Mouse (Mus musculus): Measurements from ENCODE around the gene Tent5b. TPM values are rescaled to one million over a fixed set of nuclear protein-coding genes. Genes with fewer than 3 reads are reported as not detected.

Tent5b gene
- polyA plus RNA-seq, 1 experiment = 10.9 TPM

- H3K4me3 ChIP-seq (ENCODE audit: low read depth, low read length) = no peak overlapping the region
- TF ChIP-seq EP300 (IDR thresholded peaks at IDR 0.05; ENCODE audit: insufficient read depth, low read depth, low read length) (no peak), CTCF (IDR thresholded peaks at IDR 0.05; ENCODE audit: low read depth, low read length) (no peak), POLR2A (IDR thresholded peaks at IDR 0.05; ENCODE audit: insufficient read depth, low read length) (no peak)
- H3K9ac ChIP-seq (ENCODE audit: low read depth, poor library complexity, severe bottlenecking) = no peak overlapping the region
- H3K36me3 ChIP-seq (ENCODE audit: control insufficient read depth, insufficient read depth, low read length, poor library complexity, severe bottlenecking) = peaks cover 17% of the 10 kb centered on the region
- no peaks in the 10 kb centered on the region for H3K4me1 ChIP-seq (ENCODE audit: control insufficient read depth, insufficient read depth, low read length)
- no peaks in the 10 kb centered on the region for H3K9me3 ChIP-seq (replicated peaks; ENCODE audit: control insufficient read depth, insufficient read depth, low read length, poor library complexity, severe bottlenecking)
- no peak overlapping the region for H3K27ac ChIP-seq (ENCODE audit: insufficient read depth, low read length)
- H3K27me3 ChIP-seq (ENCODE audit: control insufficient read depth, insufficient read depth, low read length, poor library complexity, severe bottlenecking) = no peaks in the 10 kb centered on the region
Measured at GRCm38 (mm10) chr4:133527788-133528187, 47.9 kb downstream of the Tent5b start.

- no peaks in the 10 kb centered on the region for H3K9me3 ChIP-seq (replicated peaks; ENCODE audit: control insufficient read depth, insufficient read depth, low read length, poor library complexity, severe bottlenecking)
- H3K4me1 ChIP-seq (ENCODE audit: control insufficient read depth, insufficient read depth, low read length) = no peaks in the 10 kb centered on the region
- H3K9ac ChIP-seq (ENCODE audit: low read depth, poor library complexity, severe bottlenecking) = no peak overlapping the region
- no peak overlapping the region for H3K27ac ChIP-seq (ENCODE audit: insufficient read depth, low read length)
- no peak overlapping the region for H3K4me3 ChIP-seq (ENCODE audit: low read depth, low read length)
- H3K36me3 ChIP-seq (ENCODE audit: control insufficient read depth, insufficient read depth, low read length, poor library complexity, severe bottlenecking) = peaks cover 43% of the 10 kb centered on the region
- TF ChIP-seq CTCF (IDR thresholded peaks at IDR 0.05; ENCODE audit: low read depth, low read length) = no peak
- no peak for TF ChIP-seq POLR2A (IDR thresholded peaks at IDR 0.05; ENCODE audit: insufficient read depth, low read length)
- no peak for TF ChIP-seq EP300 (IDR thresholded peaks at IDR 0.05; ENCODE audit: insufficient read depth, low read depth, low read length)
- no peaks in the 10 kb centered on the region for H3K27me3 ChIP-seq (ENCODE audit: control insufficient read depth, insufficient read depth, low read length, poor library complexity, severe bottlenecking)
Measured at GRCm38 (mm10) chr4:133532777-133533176, 52.8 kb downstream of the Tent5b start.

- Histone ChIP-seq H3K27ac (ENCODE audit: insufficient read depth, low read length) (no peak overlapping the region), H3K27me3 (ENCODE audit: control insufficient read depth, insufficient read depth, low read length, poor library complexity, severe bottlenecking) (no peaks in the 10 kb centered on the region), H3K9me3 (replicated peaks; ENCODE audit: control insufficient read depth, insufficient read depth, low read length, poor library complexity, severe bottlenecking) (no peaks in the 10 kb centered on the region), H3K4me3 (ENCODE audit: low read depth, low read length) (no peak overlapping the region), H3K4me1 (ENCODE audit: control insufficient read depth, insufficient read depth, low read length) (no peaks in the 10 kb centered on the region), H3K9ac (ENCODE audit: low read depth, poor library complexity, severe bottlenecking) (no peak overlapping the region), H3K36me3 (ENCODE audit: control insufficient read depth, insufficient read depth, low read length, poor library complexity, severe bottlenecking) (peaks cover 61% of the 10 kb centered on the region)
- TF ChIP-seq POLR2A (IDR thresholded peaks at IDR 0.05; ENCODE audit: insufficient read depth, low read length) = no peak
- TF ChIP-seq EP300 (IDR thresholded peaks at IDR 0.05; ENCODE audit: insufficient read depth, low read depth, low read length) = no peak
- no peak for TF ChIP-seq CTCF (IDR thresholded peaks at IDR 0.05; ENCODE audit: low read depth, low read length)
Measured at GRCm38 (mm10) chr4:133536081-133536480, 56.1 kb downstream of the Tent5b start.

GRCm38 (mm10) chr4:133536652-133537051 lies 56.7 kb downstream of the Tent5b start:
- no peak overlapping the region for H3K9ac ChIP-seq (ENCODE audit: low read depth, poor library complexity, severe bottlenecking)
- H3K27me3 ChIP-seq (ENCODE audit: control insufficient read depth, insufficient read depth, low read length, poor library complexity, severe bottlenecking) = no peaks in the 10 kb centered on the region
- no peak overlapping the region for H3K27ac ChIP-seq (ENCODE audit: insufficient read depth, low read length)
- H3K36me3 ChIP-seq (ENCODE audit: control insufficient read depth, insufficient read depth, low read length, poor library complexity, severe bottlenecking) = peaks cover 62% of the 10 kb centered on the region
- no peak overlapping the region for H3K4me3 ChIP-seq (ENCODE audit: low read depth, low read length)
- no peaks in the 10 kb centered on the region for H3K4me1 ChIP-seq (ENCODE audit: control insufficient read depth, insufficient read depth, low read length)
- no peaks in the 10 kb centered on the region for H3K9me3 ChIP-seq (replicated peaks; ENCODE audit: control insufficient read depth, insufficient read depth, low read length, poor library complexity, severe bottlenecking)
- TF ChIP-seq CTCF (IDR thresholded peaks at IDR 0.05; ENCODE audit: low read depth, low read length) (no peak), POLR2A (IDR thresholded peaks at IDR 0.05; ENCODE audit: insufficient read depth, low read length) (no peak)

Other genes starting within 250 kb of the Tent5b start
- 3.8 TPM in 2 replicates for gene Map3k6, start 239.3 kb upstream of the Tent5b start, polyA plus RNA-seq (2011; ENCODE audit: insufficient read depth, insufficient read length, low read depth, missing spikeins)
- 12.6 and 15.2 TPM in 2 replicates for gene Sytl1, start 217.0 kb upstream of the Tent5b start, polyA plus RNA-seq (2011; ENCODE audit: insufficient read depth, insufficient read length, low read depth, missing spikeins)
- 28.5 and 32.4 TPM in 2 replicates for gene Tmem222, start 202.3 kb upstream of the Tent5b start, polyA plus RNA-seq (2011; ENCODE audit: insufficient read depth, insufficient read length, low read depth, missing spikeins)
- 69.2 and 71.5 TPM in 2 replicates for gene Wdtc1, start 126.7 kb upstream of the Tent5b start, polyA plus RNA-seq (2011; ENCODE audit: insufficient read depth, insufficient read length, low read depth, missing spikeins)
- 18.4 and 21.4 TPM in 2 replicates for gene Slc9a1, start 110.4 kb upstream of the Tent5b start, polyA plus RNA-seq (2011; ENCODE audit: insufficient read depth, insufficient read length, low read depth, missing spikeins)
- 10.4 and 13.6 TPM in 2 replicates for gene Trnp1, start 18.4 kb downstream of the Tent5b start, polyA plus RNA-seq (2011; ENCODE audit: insufficient read depth, insufficient read length, low read depth, missing spikeins)
- 10.2 and 13.2 TPM in 2 replicates for gene Kdf1, start 38.8 kb downstream of the Tent5b start, polyA plus RNA-seq (2011; ENCODE audit: insufficient read depth, insufficient read length, low read depth, missing spikeins)
- 274 and 303 TPM in 2 replicates for gene Nudc, start 65.9 kb downstream of the Tent5b start, polyA plus RNA-seq (2011; ENCODE audit: insufficient read depth, insufficient read length, low read depth, missing spikeins)
- gene Nr0b2, start 73.2 kb downstream of the Tent5b start, polyA plus RNA-seq (2011; ENCODE audit: insufficient read depth, insufficient read length, low read depth, missing spikeins) = not detected in 2 replicates
- 3.9 and 7.9 TPM in 2 replicates for gene Gpatch3, start 94.6 kb downstream of the Tent5b start, polyA plus RNA-seq (2011; ENCODE audit: insufficient read depth, insufficient read length, low read depth, missing spikeins)
- gene Gpn2, start 104.2 kb downstream of the Tent5b start, polyA plus RNA-seq (2011; ENCODE audit: insufficient read depth, insufficient read length, low read depth, missing spikeins) = 22.2 and 24.3 TPM in 2 replicates
- gene Sfn, start 122.0 kb downstream of the Tent5b start, polyA plus RNA-seq (2011; ENCODE audit: insufficient read depth, insufficient read length, low read depth, missing spikeins) = 250 and 292 TPM in 2 replicates
- 34.4 and 43.8 TPM in 2 replicates for gene Zdhhc18, start 170.0 kb downstream of the Tent5b start, polyA plus RNA-seq (2011; ENCODE audit: insufficient read depth, insufficient read length, low read depth, missing spikeins)
- 12.8 and 15.2 TPM in 2 replicates for gene Pigv, start 192.5 kb downstream of the Tent5b start, polyA plus RNA-seq (2011; ENCODE audit: insufficient read depth, insufficient read length, low read depth, missing spikeins)

All from ES-Bruce4 (cell line).